Mouse (Mus musculus): Measurements from ENCODE around the gene Masp1.

DNA sequence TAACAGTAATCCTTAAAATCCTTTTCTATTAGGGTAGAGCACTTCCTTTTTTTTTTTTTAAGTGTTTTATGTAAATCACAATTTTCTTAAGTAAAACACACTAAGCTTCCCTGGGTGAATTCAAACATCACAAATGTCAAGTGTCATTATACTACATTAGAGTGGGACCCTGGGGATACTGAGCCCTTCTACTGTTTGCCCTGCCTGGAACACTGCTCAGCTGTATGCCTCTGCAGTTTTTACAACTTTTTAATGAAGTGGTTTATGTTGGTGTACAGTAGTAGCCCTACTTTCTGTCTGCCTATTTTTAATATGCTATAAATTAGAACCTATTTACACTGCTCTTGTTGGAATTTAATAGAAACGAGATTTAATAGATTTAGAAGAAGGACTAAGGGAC, 22.7 kb downstream of the Masp1 start:
- no peak for TF ChIP-seq CTCF (IDR thresholded peaks at IDR 0.05; ENCODE audit: low read depth, low read length)
- no peak for TF ChIP-seq POLR2A (IDR thresholded peaks at IDR 0.05; ENCODE audit: extremely low read depth, insufficient read depth, low read length)

All from liver, adult 2 months (tissue).